Mouse (Mus musculus) kidney, adult 9 months (tissue): ENCODE data around the gene Prkcz.

Experiments used
- DNase-seq: peaks from one replicate; pipeline ENCODE4 v3.0.0; 2022

Gene Prkcz

GRCm38 (mm10) chr4:155361303-155361791, at the start of gene Prkcz:
Gene Prkcz (minus strand): TSS chr4:155361361.
- DNase-seq: peak; percentile 98

- peak; percentile 19 for DNase-seq
Observed at GRCm38 (mm10) chr4:155409058-155409776, 48.1 kb upstream of the Prkcz start, which contains the start of gene Cfap74. Gene Cfap74 (plus strand): TSS chr4:155409190.

GRCm38 (mm10) chr4:155408695-155409057, 47.5 kb upstream of the Prkcz start:
- DNase-seq: peak; percentile 49

GRCm38 (mm10) chr4:155402489-155402888, 41.3 kb upstream of the Prkcz start:
- DNase-seq: no peak

- DNase-seq: no peak
Observed at GRCm38 (mm10) chr4:155401121-155401520, 40.0 kb upstream of the Prkcz start.

- DNase-seq: no peak
Observed at GRCm38 (mm10) chr4:155398222-155398540, 37.0 kb upstream of the Prkcz start.

GRCm38 (mm10) chr4:155397511-155398221, 36.5 kb upstream of the Prkcz start, which contains the start of gene Gabrd:
Gene Gabrd (minus strand): TSS chr4:155398112.
- peak; percentile 79 for DNase-seq

- DNase-seq: no peak
Observed at GRCm38 (mm10) chr4:155396751-155397150, 35.6 kb upstream of the Prkcz start.

- no peak for DNase-seq
Observed at GRCm38 (mm10) chr4:155395471-155395870, 34.3 kb upstream of the Prkcz start.

GRCm38 (mm10) chr4:155387166-155387565, 26.0 kb upstream of the Prkcz start:
- DNase-seq: no peak

GRCm38 (mm10) chr4:155383326-155383725, 22.2 kb upstream of the Prkcz start:
- no peak for DNase-seq

GRCm38 (mm10) chr4:155382752-155383151, 21.6 kb upstream of the Prkcz start:
- no peak for DNase-seq

GRCm38 (mm10) chr4:155381974-155382373, 20.8 kb upstream of the Prkcz start:
- DNase-seq: no peak

GRCm38 (mm10) chr4:155371797-155372735, 10.9 kb upstream of the Prkcz start:
- peak; percentile 55 for DNase-seq

- peak; percentile 98 for DNase-seq
Observed at GRCm38 (mm10) chr4:155370737-155371715, 9.9 kb upstream of the Prkcz start.

GRCm38 (mm10) chr4:155368684-155369083, 7.5 kb upstream of the Prkcz start:
- peak; percentile 87 for DNase-seq

- DNase-seq: no peak
Observed at GRCm38 (mm10) chr4:155367739-155368138, 6.6 kb upstream of the Prkcz start.

- no peak for DNase-seq
Observed at GRCm38 (mm10) chr4:155366784-155367183, 5.6 kb upstream of the Prkcz start.

GRCm38 (mm10) chr4:155362443-155362842, 1.3 kb upstream of the Prkcz start:
- no peak for DNase-seq

- no peak for DNase-seq
Observed at GRCm38 (mm10) chr4:155360856-155361255, 305 bp downstream of the Prkcz start.

- peak; percentile 79 for DNase-seq
Observed at GRCm38 (mm10) chr4:155359560-155360464, 1.3 kb downstream of the Prkcz start.
